Mouse (Mus musculus): ENCODE results near the gene Htr1f. TPM values are rescaled to one million over a fixed set of nuclear protein-coding genes. Genes with fewer than 3 reads are reported as not detected.

Htr1f gene
- polyA plus RNA-seq, 1 experiment from 2014 or later = 0.32 TPM

DNA sequence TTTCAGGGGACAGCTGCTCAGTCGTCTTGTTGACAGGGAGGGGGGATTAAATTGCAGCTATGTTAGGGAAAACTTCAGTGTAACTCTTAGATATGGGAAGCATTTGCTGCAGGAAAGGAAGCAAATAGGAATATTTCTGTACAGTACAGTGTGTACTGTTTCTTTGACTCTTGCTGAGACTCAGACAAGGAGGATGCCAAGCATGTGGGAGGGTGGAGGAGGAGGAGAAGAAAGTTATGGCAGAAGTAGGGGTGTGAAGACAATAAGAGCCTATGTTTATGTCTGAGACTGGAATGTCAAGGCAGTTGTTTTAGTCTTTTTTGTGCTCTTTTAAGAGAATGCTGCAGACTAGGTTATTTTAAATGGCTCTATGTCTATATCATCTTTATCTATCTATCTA lies 171.6 kb downstream of the Htr1f start:
- Histone ChIP-seq H3K4me1 (no peaks in the 10 kb centered on the region), H3K27me3 (replicated peaks) (no peaks in the 10 kb centered on the region), H3K36me3 (replicated peaks) (no peaks in the 10 kb centered on the region), H3K4me3 (no peak overlapping the region), H3K4me2 (no peak overlapping the region), H3K27ac (no peak overlapping the region), H3K9me3 (no peaks in the 10 kb centered on the region), H3K9ac (no peak overlapping the region)
- ATAC-seq (replicated peaks) = no peak
- 80% methylated on average over 1 of the region's 1 CpGs for WGBS

DNA sequence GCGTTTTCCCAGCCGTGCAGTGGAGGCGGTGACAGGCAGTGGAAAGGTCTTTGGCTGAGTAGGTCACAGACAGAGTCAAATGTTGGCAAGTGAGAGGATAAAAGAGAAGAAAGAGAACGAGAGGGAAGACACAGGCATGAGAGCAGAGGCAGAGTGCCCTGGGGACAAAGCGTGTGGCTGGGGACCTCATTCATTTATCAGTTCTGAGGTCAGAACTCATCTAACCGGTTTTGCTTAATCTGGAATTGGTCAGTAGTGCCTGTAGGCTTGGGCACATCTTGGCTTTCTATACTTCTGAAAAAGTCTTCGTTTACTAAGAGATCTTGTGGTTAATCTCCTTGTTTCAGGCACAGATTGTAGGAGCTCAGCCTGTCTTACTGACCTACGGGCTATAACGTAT lies 182.2 kb downstream of the Htr1f start:
- Histone ChIP-seq H3K4me2 (no peak overlapping the region), H3K27me3 (replicated peaks) (no peaks in the 10 kb centered on the region), H3K27ac (no peak overlapping the region), H3K9me3 (no peaks in the 10 kb centered on the region), H3K9ac (no peak overlapping the region), H3K4me1 (no peaks in the 10 kb centered on the region), H3K4me3 (no peak overlapping the region), H3K36me3 (replicated peaks) (no peaks in the 10 kb centered on the region)
- WGBS = 60% methylated on average over 9 of the region's 9 CpGs
- ATAC-seq (replicated peaks) = no peak

DNA sequence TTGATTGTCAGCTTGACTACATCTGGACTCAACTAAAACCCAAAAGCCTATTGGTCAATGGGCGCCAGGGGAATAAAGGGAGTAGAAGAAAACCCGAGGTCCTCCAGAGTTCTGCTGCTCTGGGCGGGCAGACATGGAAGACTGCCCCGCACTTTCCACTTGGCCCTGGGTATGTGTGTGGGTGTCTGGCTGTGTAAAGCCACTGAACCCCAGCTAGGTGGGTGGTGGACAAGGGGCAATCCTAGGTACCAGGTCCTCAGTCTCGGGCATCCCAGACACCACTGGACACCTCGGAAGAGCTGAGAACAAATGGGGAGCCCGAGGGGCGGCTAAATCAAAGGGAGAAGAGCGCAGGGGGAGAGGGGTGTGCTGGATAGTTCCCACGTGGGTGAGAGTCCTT lies 196.9 kb downstream of the Htr1f start:
- H3K4me1 ChIP-seq = no peaks in the 10 kb centered on the region
- no peak for ATAC-seq (replicated peaks)
- WGBS = 83% methylated on average over 10 of the region's 10 CpGs
- H3K36me3 ChIP-seq (replicated peaks) = no peaks in the 10 kb centered on the region
- no peak overlapping the region for H3K27ac ChIP-seq
- no peak overlapping the region for H3K4me3 ChIP-seq
- no peak overlapping the region for H3K9ac ChIP-seq
- no peaks in the 10 kb centered on the region for H3K9me3 ChIP-seq
- H3K4me2 ChIP-seq = no peak overlapping the region
- H3K27me3 ChIP-seq (replicated peaks) = no peaks in the 10 kb centered on the region

DNA sequence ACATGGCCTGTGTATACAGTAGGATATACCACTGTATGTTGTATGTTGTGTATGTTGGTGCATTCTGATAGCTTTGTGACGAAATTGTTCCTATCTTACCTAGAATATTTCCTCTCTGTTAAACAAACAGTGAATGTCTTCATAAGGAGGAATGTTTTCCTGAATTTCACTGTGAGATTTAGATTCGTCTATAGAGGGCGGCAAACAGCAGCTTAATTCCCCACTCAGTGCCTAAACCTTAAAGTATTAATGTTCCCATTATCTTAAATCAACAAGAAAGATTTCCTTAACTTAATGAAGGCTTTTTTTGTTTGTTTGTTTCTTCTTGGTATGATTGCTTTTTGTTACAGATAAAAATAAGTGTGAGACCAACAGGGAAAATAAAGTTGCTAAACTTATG lies 198.5 kb downstream of the Htr1f start:
- Histone ChIP-seq H3K27ac (no peak overlapping the region), H3K4me1 (no peaks in the 10 kb centered on the region), H3K9me3 (no peaks in the 10 kb centered on the region), H3K9ac (no peak overlapping the region), H3K4me3 (no peak overlapping the region), H3K4me2 (no peak overlapping the region), H3K36me3 (replicated peaks) (no peaks in the 10 kb centered on the region), H3K27me3 (replicated peaks) (no peaks in the 10 kb centered on the region)
- no peak for ATAC-seq (replicated peaks)
- 42% methylated on average over 3 of the region's 3 CpGs for WGBS

DNA sequence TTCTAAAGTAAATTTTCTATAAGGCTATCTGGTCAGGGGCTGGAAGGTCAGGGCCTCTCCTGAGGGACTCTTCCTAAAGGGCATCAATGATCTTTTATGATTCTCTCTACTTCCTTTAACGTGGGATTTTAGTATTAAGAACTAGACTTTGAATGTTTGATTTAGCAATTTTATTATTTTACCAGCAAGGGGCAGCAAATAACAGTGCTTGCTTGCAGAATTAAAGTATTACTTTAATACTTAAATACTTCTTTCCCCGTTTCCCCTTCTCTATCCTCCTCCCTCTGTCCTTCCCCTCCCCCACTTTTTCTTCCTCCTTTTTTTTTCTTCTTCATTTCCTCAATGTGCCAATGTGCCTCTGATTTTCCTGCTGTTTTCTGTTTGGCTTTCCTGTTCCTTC lies 202.3 kb downstream of the Htr1f start:
- Histone ChIP-seq H3K4me2 (no peak overlapping the region), H3K27me3 (replicated peaks) (no peaks in the 10 kb centered on the region), H3K27ac (no peak overlapping the region), H3K9ac (no peak overlapping the region), H3K4me3 (no peak overlapping the region), H3K36me3 (replicated peaks) (no peaks in the 10 kb centered on the region), H3K4me1 (no peaks in the 10 kb centered on the region), H3K9me3 (no peaks in the 10 kb centered on the region)
- 49% methylated on average over 2 of the region's 2 CpGs for WGBS
- ATAC-seq (replicated peaks) = no peak

DNA sequence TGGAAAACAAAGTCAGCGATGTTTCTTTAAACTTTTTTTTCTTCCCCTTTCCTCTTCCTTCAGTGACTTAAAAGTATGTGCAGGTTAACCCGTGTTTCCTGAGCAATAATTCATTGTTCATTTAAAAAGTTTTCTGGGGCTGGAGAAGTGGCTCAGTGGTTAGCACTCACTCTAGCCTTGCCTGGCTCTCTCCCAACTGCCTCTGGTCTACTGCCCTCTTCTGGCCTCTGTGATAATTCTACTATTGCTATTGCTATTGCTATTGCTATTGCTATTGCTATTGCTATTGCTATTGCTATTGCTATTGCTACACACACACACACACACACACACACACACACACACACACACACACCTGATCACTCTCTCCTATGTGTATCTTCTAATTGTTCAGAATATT lies 206.6 kb downstream of the Htr1f start:
- H3K4me3 ChIP-seq = no peak overlapping the region
- ATAC-seq (replicated peaks) = no peak
- H3K27ac ChIP-seq = no peak overlapping the region
- H3K9ac ChIP-seq = no peak overlapping the region
- no peaks in the 10 kb centered on the region for H3K36me3 ChIP-seq (replicated peaks)
- no peak overlapping the region for H3K4me2 ChIP-seq
- no peaks in the 10 kb centered on the region for H3K27me3 ChIP-seq (replicated peaks)
- H3K9me3 ChIP-seq = no peaks in the 10 kb centered on the region
- no peaks in the 10 kb centered on the region for H3K4me1 ChIP-seq
- 80% methylated on average over 2 of the region's 2 CpGs for WGBS

DNA sequence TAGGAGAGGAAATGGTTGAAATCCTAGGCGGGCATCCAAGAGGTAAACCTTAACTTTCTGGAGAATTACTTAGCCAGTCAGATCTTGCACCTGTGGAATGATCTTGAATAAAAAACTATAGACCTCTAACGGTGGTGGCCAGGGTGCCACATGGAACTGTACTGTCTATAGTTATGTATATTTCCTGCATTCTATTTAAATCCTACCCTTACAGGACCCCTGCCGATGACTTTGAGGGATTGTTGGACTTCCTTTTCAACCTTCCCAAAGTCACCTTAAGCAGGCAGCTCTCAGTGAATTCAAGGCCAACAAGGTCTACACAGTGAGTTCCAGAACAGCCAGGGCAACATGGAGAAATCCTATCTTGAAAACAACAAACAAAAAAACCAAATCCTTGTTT lies 216.2 kb downstream of the Htr1f start:
- no peak overlapping the region for H3K4me2 ChIP-seq
- no peaks in the 10 kb centered on the region for H3K27me3 ChIP-seq (replicated peaks)
- no peak overlapping the region for H3K4me3 ChIP-seq
- no peaks in the 10 kb centered on the region for H3K36me3 ChIP-seq (replicated peaks)
- WGBS = 96% methylated on average over 3 of the region's 3 CpGs
- no peak overlapping the region for H3K9ac ChIP-seq
- no peak overlapping the region for H3K27ac ChIP-seq
- H3K4me1 ChIP-seq = no peaks in the 10 kb centered on the region
- H3K9me3 ChIP-seq = no peaks in the 10 kb centered on the region
- no peak for ATAC-seq (replicated peaks)

DNA sequence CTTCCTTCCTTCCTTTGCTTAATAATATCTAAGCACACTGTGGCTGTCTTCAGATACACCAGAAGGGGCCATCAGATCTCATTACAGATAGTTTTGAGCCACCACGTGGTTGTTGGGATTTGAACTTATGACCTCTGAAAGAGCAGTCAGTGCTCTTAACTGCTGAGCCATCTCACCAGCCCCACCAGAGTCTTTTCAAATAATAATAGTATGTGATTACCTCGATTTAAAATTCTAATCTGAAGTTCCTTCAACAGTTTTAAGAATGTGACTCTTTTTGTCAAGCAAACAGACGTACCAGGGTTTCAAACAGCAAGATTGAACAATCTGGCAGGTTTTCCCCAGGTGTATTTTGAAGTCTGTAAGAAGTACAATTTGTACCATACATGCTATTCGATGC lies 220.1 kb downstream of the Htr1f start:
- no peak for ATAC-seq (replicated peaks)
- Histone ChIP-seq H3K27me3 (replicated peaks) (no peaks in the 10 kb centered on the region), H3K36me3 (replicated peaks) (no peaks in the 10 kb centered on the region), H3K9ac (no peak overlapping the region), H3K27ac (no peak overlapping the region), H3K4me1 (no peaks in the 10 kb centered on the region), H3K4me2 (no peak overlapping the region), H3K9me3 (no peaks in the 10 kb centered on the region), H3K4me3 (no peak overlapping the region)
- WGBS = 40% methylated on average over 4 of the region's 4 CpGs

DNA sequence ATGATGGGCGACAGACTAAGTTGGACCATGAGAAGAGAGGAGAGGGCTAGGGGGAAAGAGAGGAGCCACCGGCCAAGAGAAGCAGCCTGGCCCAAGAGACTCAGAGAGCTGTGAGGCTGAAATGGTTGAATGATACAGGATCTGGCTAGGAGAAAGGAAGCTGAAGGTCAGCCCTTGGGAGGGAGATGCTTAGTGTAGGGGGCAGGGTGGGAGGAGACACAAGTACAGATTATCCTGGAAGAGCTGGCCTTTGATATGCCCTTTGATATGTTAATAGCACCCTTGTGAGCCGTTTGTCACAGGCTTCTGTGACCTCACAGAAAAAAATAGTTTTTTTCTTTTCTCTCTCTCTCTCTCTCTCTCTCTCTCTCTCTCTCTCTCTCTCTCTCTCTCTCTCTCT lies 220.5 kb downstream of the Htr1f start:
- Histone ChIP-seq H3K9me3 (no peaks in the 10 kb centered on the region), H3K9ac (no peak overlapping the region), H3K4me1 (no peaks in the 10 kb centered on the region), H3K4me3 (no peak overlapping the region), H3K4me2 (no peak overlapping the region), H3K36me3 (replicated peaks) (no peaks in the 10 kb centered on the region), H3K27ac (no peak overlapping the region), H3K27me3 (replicated peaks) (no peaks in the 10 kb centered on the region)
- WGBS = 32% methylated on average over 3 of the region's 3 CpGs
- no peak for ATAC-seq (replicated peaks)

DNA sequence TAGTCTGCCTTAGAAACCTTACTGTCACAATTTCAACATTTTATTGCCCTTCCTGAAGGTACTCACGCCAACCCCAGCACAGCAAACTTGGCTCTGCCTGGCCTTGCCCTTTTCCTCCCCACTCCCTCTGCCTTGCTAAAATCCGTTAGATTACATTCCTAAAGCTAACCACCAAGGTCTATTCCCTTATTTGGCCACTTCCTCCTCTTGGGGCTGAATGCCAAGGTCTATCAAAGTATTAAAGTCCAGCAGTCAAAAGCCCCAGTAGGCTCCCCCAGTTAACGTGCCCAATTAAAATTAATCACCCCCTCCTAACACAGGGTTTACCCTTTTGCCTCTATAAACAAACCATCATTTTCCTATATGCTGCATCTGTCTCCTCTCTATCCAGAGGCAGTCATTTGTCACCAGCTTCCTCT lies 221.2 kb downstream of the Htr1f start:
- ATAC-seq (replicated peaks) = no peak
- no peaks in the 10 kb centered on the region for H3K27me3 ChIP-seq (replicated peaks)
- H3K27ac ChIP-seq = no peak overlapping the region
- no peaks in the 10 kb centered on the region for H3K9me3 ChIP-seq
- WGBS = 40% methylated on average over 3 of the region's 3 CpGs
- H3K4me1 ChIP-seq = no peaks in the 10 kb centered on the region
- no peak overlapping the region for H3K4me2 ChIP-seq
- H3K4me3 ChIP-seq = no peak overlapping the region
- no peaks in the 10 kb centered on the region for H3K36me3 ChIP-seq (replicated peaks)
- H3K9ac ChIP-seq = no peak overlapping the region

DNA sequence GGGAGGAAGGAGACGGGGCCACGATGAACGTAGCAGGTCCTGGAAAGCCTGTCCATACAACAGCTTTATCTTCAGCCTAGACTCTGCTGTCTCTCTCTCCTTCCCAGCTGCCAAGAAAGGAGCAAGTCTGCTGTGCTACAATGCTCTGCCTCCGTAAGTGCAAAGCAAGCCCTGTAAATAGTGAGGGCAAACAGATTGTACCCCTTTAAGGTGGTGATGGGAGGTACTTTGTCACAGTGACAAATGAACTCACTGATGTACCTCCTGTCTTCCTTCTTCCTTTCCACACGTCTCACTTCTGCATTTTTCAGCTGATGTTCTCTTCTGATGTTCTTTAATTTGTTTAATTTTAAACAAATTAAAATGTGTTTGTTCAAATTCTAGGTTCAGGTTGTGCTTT lies 221.8 kb downstream of the Htr1f start:
- no peak overlapping the region for H3K9ac ChIP-seq
- no peak overlapping the region for H3K27ac ChIP-seq
- no peak overlapping the region for H3K4me3 ChIP-seq
- no peaks in the 10 kb centered on the region for H3K9me3 ChIP-seq
- no peaks in the 10 kb centered on the region for H3K36me3 ChIP-seq (replicated peaks)
- H3K4me2 ChIP-seq = no peak overlapping the region
- 77% methylated on average over 5 of the region's 5 CpGs for WGBS
- no peaks in the 10 kb centered on the region for H3K27me3 ChIP-seq (replicated peaks)
- ATAC-seq (replicated peaks) = no peak
- no peaks in the 10 kb centered on the region for H3K4me1 ChIP-seq

DNA sequence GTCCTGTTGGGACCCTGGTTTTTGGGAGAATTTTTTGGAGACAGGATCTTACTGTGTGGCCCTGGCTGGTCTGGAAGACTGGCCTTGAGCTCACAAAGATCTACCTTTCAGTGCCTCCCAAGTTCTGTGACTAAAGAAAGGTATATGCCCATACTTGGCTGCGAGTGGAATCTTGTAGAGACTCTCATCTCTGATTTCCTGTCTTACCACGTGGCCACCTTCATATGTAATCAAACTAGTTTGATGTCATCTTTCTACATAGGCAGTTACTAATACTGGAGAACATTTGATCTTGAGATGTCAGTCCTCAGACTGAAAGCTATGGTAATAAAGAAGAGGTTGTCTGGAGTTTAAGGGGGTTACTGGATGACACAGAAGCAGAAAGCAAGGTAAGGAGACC lies 224.2 kb downstream of the Htr1f start:
- H3K9me3 ChIP-seq = no peaks in the 10 kb centered on the region
- H3K36me3 ChIP-seq (replicated peaks) = no peaks in the 10 kb centered on the region
- H3K27ac ChIP-seq = no peak overlapping the region
- no peak overlapping the region for H3K9ac ChIP-seq
- ATAC-seq (replicated peaks) = no peak
- H3K4me2 ChIP-seq = no peak overlapping the region
- H3K4me1 ChIP-seq = no peaks in the 10 kb centered on the region
- H3K27me3 ChIP-seq (replicated peaks) = no peaks in the 10 kb centered on the region
- WGBS = 85% methylated on average over 2 of the region's 2 CpGs
- no peak overlapping the region for H3K4me3 ChIP-seq

DNA sequence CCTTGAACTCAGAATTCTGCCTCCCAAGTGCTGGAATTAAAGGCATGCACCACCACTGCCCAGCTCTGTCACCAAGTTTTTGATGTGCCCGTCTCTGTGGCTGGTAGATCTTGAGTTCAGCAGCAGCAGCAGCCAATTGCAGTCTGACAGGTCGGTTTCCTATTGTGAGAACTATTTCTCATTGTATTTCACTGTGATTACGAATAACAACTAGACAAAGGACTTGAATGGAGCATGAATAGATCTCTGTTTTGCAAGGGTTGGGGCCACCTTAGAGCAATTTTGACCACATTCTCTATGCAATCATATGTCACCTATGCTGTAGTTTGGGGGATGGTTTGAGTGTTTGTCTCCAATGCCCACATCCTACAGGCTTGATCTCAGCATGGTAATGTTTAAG lies 224.7 kb downstream of the Htr1f start:
- no peaks in the 10 kb centered on the region for H3K9me3 ChIP-seq
- 71% methylated on average over 3 of the region's 3 CpGs for WGBS
- ATAC-seq (replicated peaks) = no peak

DNA sequence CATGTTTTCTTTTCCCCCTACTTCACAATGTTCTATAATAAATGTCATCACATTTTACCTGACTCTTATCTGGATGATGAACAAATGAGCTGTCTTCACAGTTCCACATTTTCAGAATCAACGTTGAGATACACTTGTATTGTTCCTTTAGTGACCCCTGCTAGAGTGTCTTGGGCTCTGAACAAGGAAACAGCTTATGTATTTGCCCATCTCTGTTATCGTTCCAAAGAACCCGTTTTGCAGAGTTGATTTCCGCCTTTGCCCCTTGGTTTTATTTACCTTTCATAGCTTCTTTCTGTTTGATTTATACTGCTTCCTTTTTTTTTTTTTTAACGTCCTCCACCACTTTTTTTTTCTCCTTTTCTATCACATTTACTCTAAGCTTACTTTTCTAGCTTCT lies 225.9 kb downstream of the Htr1f start:
- Histone ChIP-seq H3K27ac (no peak overlapping the region), H3K4me2 (no peak overlapping the region), H3K4me1 (no peaks in the 10 kb centered on the region), H3K4me3 (no peak overlapping the region), H3K36me3 (replicated peaks) (no peaks in the 10 kb centered on the region), H3K9ac (no peak overlapping the region), H3K27me3 (replicated peaks) (no peaks in the 10 kb centered on the region), H3K9me3 (no peaks in the 10 kb centered on the region)
- ATAC-seq (replicated peaks) = no peak
- WGBS = 85% methylated on average over 5 of the region's 5 CpGs

More for the DNA sequence above, 224.7 kb downstream of the Htr1f start:
- Histone ChIP-seq H3K27me3 (replicated peaks) (no peaks in the 10 kb centered on the region), H3K27ac (no peak overlapping the region), H3K4me1 (no peaks in the 10 kb centered on the region), H3K4me3 (no peak overlapping the region), H3K4me2 (no peak overlapping the region), H3K36me3 (replicated peaks) (no peaks in the 10 kb centered on the region), H3K9ac (no peak overlapping the region)

Measured in midbrain, embryonic 15.5 days (tissue).